Mouse (Mus musculus) C2C12 (cell line): ENCODE data around the gene Grm4.

ENCODE experiments used
- CTCF ChIP-seq: IDR thresholded peaks from one replicate; pipeline ENCODE4 v1.5.1; 2011; ENCODE audit not compliant: control insufficient read depth, insufficient read depth, insufficient read length
- MAX ChIP-seq: IDR thresholded peaks from one replicate; pipeline ENCODE4 v1.6.1; 2011; ENCODE audit warnings: mild to moderate bottlenecking, control low read depth

- no peak for TF ChIP-seq CTCF
- no peak for TF ChIP-seq MAX
Observed at GRCm38 (mm10) chr17:27389221-27390000, 131.8 kb downstream of the Grm4 start.
